Mouse (Mus musculus): Measurements from ENCODE around the gene Ist1.

DNA sequence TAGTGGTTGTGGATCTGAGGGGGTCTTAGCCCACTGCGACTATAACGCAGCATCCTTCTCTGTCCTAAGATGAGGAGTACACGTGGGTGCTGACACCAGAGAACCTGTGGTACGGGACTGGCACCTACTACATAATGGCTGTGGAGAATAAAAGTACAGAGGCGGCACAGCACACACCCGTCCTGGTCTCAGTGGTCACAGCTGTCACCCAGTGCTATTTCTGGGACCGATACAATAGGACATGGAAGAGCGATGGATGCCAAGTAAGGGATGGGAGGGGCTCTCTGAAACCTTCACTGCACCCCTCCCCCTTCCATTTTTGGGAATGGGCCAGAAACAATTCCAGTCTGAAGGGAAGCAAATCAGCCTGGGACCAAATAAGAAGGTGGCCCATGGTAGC, 57.9 kb downstream of the Ist1 start:
- no peak for TF ChIP-seq POLR2A (IDR thresholded peaks at IDR 0.05; ENCODE audit: insufficient read length, low read depth)
- no peak for TF ChIP-seq SRF (IDR thresholded peaks at IDR 0.05; ENCODE audit: control insufficient read depth, insufficient read length, low read depth)
- no peak for TF ChIP-seq E2F4 (IDR thresholded peaks at IDR 0.05; ENCODE audit: insufficient read depth)
- no peak for TF ChIP-seq USF1 (IDR thresholded peaks at IDR 0.05; ENCODE audit: low read depth)
- TF ChIP-seq MYOG (IDR thresholded peaks at IDR 0.05; ENCODE audit: control insufficient read depth in 1 of 3, insufficient read depth in 1 of 3, insufficient read length in 2 of 3, low read depth in 2 of 3) = peak; percentile 26 to 89 (median 85)
- no peak for TF ChIP-seq REST (IDR thresholded peaks at IDR 0.05; ENCODE audit: insufficient read depth, insufficient read length)
- no peak for TF ChIP-seq MAX (IDR thresholded peaks at IDR 0.05; ENCODE audit: low read depth)
- no peak for TF ChIP-seq POLR2AphosphoS2 (IDR thresholded peaks at IDR 0.05; ENCODE audit: insufficient read length, low read depth)
- peak; percentile 31 for TF ChIP-seq TCF12 (IDR thresholded peaks at IDR 0.05; ENCODE audit: insufficient read depth, poor library complexity, severe bottlenecking)
- TF ChIP-seq CEBPB (IDR thresholded peaks at IDR 0.05; ENCODE audit: insufficient read depth, poor library complexity, severe bottlenecking) = no peak
- peak; percentile 22 to 94 (median 58) for TF ChIP-seq MYOD1 (IDR thresholded peaks at IDR 0.05; ENCODE audit: control insufficient read depth in 1 of 3, insufficient read length in 2 of 3, low read depth in 2 of 3)

Data from myocyte (in vitro differentiated cells).